Mouse (Mus musculus) right cerebral cortex, adult 18-20 months (tissue): ENCODE results near the gene Fxyd2.

Experiments
- DNase-seq: peaks from one replicate; pipeline ENCODE4 v3.0.0; 2022; ENCODE audit warnings: mixed read lengths

The Fxyd2 gene

DNA sequence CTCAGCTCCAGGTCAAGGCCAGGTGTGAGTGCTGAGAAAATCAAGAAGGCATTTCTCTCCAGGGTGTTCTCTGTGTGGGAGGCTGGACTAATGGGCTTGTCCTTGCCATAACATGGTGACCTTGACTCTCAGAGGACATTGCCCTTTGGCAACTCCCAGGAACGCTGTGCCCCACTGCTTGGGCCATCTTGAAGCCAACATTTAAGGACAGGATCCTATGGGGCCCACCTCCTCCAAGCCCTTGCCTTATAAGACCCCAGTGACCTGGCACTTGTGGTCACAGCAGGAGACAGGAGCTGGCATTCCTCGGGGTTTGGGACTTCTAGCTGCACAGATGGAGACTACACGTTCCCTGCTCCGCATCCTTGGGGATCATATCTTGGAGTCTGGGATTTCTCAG, at the start of gene Fxyd2:
TSS of gene Fxyd2 (plus strand) at position 236 of the 400 bp plus-strand sequence.
- DNase-seq, result no peak

GRCm38 (mm10) chr9:45349851-45350250, 49.6 kb upstream of the Fxyd2 start:
- DNase-seq, result no peak

DNA sequence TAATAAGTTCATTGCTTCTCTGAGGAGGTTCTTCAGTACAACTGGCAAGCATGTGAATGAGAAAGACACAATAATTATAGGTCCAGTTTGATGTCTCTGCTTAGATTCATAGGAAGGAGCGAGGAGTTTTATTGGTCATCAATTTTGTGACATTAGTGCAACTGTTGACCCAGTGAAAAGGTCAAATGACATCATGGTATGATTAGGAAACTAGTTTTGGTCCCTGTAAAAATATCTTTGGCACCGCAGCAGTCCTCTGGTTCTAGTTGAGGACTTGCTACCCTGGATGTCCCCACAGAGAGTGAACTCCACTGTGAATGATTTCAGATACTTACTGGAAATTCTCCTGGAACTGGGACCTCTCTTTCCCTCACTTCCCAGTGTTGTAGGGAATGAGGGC, 44.3 kb upstream of the Fxyd2 start:
- no peak for DNase-seq

GRCm38 (mm10) chr9:45358356-45358755, 41.1 kb upstream of the Fxyd2 start:
- DNase-seq, result no peak

GRCm38 (mm10) chr9:45362051-45362461, 37.4 kb upstream of the Fxyd2 start:
- no peak for DNase-seq

DNA sequence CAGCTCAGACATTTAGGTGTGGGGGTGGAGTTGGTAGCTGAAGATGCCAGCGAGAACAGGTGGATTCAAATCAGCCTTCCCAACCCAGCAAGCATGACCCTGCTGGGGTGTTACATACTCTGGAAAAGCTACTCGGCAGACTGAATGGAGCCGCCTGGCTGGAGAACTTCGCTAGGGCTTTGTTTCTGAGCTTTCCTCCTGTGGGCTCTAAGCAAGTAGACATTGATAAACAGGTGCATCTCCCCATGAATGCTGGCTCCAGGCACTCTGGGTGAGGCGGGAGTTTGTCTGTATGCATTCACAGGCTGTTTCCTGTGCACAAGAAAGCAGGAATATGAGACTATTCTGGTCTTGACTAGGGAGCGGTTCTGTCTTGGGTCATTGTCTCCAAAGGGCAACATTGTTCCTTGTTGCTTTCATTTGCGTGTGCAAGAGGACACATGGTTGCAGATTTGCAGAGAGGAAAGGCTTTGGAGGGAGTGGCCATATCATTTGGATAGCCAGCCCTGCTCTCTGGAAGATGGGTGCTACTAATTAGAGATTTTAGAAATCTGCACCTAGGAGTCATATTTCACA, 35.7 kb upstream of the Fxyd2 start:
- no peak for DNase-seq

DNA sequence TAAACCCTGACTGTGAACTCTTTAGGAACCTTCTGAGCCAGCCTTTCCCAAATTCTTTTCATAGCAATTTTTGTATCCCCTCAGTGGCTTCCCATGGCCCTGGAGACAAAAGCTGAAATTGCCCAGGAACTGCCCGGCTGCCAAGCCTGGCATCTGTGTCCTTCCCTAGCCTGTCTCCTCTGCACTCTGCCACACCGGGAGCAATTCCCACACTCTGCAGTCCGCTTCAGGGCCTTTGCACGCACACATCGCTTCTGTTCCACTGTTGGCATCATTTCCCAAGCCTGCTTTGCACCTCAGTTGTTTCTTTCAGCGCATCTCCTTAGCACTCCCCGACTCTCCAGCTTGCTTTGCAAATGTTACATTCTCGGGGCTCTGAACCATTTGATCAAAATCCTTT, 31.8 kb upstream of the Fxyd2 start:
- DNase-seq, result no peak

DNA sequence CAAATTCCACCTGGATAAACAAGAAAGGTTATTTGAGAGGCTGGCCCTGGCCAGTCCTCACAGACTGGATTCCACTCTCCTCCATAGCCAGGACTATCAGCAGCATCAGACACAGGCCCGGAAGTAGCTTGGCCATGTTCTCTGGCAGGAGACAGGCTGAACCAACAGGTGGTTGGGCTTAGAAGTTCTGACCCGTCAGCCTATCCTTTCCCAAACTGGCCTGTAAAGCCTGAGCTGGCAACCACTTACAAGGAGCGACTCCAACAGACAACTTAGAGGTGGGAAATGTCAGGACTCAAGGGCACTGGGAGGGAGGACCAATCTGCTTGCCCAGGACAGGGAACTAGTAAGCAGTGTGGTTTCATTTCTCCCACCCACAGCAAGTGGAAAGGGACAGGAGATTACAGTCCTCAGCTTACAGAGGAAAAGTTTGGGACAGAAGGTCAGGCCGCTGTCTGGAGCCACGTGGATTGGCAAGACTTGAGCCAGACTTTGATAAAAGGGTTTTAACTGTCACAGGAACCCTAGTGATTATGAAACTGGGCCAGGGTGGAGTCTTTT, 31.0 kb upstream of the Fxyd2 start:
- DNase-seq, result no peak

DNA sequence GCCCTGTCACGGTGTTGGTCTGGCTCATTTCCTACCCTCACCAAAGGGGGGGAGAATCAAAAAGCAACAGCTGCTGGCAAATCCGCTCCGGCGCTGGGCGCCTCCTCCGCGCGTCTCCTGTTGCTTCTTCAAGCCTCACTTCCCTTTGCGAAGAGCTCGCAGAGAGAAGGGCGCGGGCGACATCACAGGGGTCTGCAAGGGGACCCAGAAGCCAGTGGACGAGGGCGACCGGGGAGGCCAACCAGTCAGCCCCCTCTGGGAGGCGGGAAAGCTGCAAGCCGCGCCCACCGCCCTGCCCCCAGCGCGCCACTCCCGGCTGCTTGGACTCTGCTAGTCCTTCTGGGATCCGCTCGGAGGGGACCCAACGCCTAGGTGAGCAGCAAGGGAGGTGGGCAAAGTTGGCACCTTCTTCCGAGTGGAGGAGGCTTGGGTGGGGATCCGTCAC, 29.3 kb upstream of the Fxyd2 start, which contains the start of gene Fxyd6:
TSS of gene Fxyd6 (plus strand) at position 69 of the 445 bp plus-strand sequence.
- DNase-seq, result peak; percentile 39

DNA sequence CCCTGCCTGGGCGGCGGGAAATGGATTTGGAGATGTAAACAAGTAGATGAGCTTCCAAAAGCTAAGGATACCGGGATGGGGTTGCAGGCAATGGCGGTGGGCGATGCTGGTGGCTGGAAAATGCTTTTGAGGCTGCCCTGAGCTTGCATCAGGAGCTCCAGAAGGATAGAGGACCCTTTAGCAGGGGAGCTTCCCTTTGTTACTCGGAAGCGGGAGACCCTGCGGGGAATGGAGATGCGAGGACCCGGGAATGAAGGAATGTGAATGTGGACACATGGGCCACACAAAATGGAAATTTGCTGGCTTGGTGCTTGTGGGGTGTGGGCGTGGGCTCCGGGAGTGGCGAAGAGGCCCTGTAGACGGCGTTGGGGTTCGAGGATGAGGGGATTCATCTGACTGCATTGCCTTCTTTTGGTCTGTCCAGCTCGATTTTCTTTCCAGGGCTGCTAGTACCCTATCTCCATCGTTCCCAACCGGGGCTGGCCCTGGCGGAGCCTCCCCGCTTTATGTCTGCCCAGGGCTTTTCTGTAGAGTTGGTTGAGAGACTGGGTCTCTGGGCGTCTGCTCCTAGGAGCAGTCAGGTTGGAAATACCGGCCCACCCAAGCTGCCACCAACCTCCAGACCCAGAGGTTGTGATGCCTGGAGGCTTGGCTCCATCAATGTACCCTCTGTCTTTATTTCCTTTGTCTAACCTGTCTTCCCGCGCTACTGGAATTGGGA, 28.7 kb upstream of the Fxyd2 start:
- no peak for DNase-seq

GRCm38 (mm10) chr9:45371337-45371707, 28.1 kb upstream of the Fxyd2 start:
- DNase-seq, result no peak

DNA sequence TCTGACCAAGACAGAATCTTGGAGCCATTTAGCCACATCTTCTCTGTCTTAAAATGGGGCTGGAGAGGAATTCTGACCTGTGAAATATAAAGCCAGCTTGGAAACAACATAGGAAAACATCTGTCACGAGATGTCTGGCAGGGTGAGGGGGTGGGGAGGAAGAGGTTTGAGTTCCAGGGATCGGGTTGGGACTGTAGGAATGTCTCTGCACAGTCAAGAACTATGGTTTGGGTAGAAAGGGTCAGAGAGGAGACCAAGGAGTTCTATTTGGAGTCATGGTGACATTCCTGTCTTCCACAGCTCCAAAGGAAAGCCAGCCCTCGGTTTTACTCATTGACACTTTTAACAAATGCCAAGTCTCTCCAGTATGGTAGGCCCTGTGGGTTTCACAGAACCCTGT, 25.6 kb upstream of the Fxyd2 start:
- no peak for DNase-seq

DNA sequence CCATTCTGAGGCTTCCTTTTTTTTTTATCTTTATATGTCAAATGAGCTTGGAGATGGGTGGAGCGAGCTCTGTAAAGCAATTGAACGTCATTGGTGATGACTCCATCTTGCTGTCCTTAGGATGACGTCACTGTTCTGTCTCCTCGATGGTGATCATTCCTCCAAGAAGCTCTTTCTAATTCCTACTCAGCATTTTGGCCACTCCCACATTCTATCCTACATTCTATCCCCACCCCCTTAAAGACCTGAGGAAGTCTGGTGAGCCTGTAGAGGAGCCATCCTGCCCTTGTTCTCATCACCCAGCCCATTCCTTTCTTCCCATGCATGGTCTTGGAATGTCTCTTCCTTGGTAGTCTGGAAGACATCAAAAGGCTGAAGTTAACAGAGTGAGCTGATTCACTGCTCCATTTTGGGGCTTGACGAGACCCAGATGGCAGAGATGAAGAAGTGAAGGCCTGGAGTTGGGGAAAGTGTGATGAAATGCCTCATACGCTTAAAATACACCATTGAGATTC, 24.4 kb upstream of the Fxyd2 start:
- no peak for DNase-seq

DNA sequence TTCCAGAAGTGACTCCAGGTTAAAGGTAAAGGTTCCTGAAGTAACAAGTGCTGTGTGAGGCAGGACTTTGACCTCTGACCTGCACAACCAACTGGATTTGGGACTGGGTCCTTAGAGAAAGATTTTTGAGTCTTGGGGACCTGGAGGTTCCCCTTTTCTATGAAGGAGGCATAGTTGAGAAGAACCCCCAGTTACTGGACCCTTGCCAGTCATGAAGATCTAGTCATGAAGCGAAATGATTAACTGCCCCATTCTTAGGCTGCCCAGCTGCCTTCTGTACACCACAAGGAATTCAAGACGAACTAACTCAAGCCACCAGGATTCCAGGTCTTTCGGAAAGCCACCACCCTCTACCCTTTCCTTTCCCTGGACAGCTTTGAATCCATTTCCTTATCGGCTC, 23.0 kb upstream of the Fxyd2 start:
- DNase-seq, result no peak

- no peak for DNase-seq
These were observed 22.6 kb upstream of the Fxyd2 start for GRCm38 (mm10) chr9:45376883-45377282.

- no peak for DNase-seq
These were observed 18.8 kb upstream of the Fxyd2 start for GRCm38 (mm10) chr9:45380411-45381251.

DNA sequence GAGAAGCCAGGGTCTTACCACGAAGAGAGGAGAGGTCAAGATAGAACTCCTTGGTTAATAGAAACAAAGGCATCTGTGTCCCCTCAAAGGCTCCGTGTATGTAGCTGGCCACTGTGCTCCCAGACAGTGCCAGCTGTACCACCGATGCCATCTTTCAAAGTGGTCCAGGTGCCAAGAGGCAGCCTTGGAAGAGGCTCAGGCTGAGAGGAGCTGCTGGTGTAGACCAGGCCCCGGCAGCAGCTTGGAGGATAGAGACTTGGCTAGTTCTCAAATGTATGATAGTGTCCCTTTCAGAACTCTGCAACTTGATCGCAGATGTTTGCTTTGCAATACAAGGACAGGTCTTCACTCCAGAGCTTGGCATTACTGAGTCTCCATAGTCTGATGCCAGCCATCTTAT, 17.1 kb upstream of the Fxyd2 start:
- DNase-seq, result no peak

DNA sequence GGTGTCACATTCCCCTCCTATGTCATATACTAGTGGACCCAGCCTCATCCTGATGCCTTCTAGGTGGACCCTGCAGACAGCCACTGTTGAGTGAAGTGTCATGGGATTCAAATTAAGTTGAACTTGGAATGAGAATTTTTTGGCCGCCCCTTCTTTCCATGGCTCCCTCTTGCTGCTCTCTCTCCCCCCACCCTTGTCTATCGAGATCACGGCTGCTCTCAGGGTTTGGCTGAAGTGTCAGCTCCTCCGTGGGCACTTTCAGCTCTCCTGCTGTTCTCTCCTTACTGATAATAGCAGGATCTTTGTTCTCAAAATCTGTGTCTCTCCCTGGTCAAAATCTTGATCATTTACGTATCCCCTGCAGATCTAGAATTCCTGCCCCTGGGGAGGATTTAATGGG, 16.6 kb upstream of the Fxyd2 start:
- DNase-seq, result no peak

- DNase-seq, result no peak
These were observed 15.6 kb upstream of the Fxyd2 start for GRCm38 (mm10) chr9:45383883-45384282.

DNA sequence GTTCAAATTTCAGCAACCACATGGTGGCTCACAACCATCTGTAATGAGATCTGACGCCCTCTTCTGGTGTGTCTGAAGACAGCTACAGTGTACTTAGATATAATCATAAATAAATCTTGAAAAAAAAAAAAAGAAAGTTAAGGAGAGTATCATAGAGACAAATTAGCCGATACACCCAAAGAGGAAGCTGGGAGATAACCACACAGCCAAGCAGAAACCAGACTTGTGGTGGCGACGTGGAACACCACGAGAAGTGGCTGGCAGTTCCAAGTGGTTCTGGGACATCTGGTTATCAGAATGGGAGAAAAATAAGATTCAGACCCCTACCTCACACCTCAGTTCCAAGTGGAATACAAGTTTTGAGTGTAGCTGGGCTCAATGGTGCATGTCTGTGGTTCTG, 12.8 kb upstream of the Fxyd2 start:
- DNase-seq, result no peak

GRCm38 (mm10) chr9:45388385-45388994, 11.0 kb upstream of the Fxyd2 start:
- DNase-seq, result peak; percentile 81

DNA sequence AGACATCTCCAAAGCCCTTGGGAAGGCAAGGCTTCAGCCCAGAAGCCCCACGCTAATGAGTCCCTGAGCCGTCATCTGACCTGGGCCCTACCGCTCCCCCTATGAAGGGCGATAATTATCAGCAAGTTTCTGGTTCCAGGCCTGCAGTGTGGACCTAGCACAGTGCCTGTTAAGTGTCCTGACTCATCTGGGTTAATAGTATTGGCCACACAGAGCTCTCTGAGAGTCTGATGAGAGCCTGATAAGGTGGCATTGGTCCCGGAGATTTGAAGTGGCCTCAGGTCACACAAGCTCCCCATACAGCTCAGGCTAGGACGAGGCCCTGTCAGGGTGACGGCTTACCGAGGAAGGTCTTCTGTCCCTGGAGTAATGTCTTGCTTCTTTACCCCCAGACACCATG, 9.9 kb upstream of the Fxyd2 start:
- DNase-seq, result no peak

GRCm38 (mm10) chr9:45391299-45391698, 8.2 kb upstream of the Fxyd2 start:
- no peak for DNase-seq
